Mouse (Mus musculus) lung, postnatal 0 days (tissue): ENCODE data around the gene Meis3.

Source experiments
- CTCF ChIP-seq: IDR thresholded peaks from 2 replicates; pipeline ENCODE4 v1.5.1; 2016; ENCODE audit warnings: antibody characterized with exemption, mild to moderate bottlenecking
- EP300 ChIP-seq: IDR thresholded peaks from 2 replicates; pipeline ENCODE4 v1.6.1; 2016; ENCODE audit warnings: antibody characterized with exemption, mild to moderate bottlenecking, control low read depth

DNA sequence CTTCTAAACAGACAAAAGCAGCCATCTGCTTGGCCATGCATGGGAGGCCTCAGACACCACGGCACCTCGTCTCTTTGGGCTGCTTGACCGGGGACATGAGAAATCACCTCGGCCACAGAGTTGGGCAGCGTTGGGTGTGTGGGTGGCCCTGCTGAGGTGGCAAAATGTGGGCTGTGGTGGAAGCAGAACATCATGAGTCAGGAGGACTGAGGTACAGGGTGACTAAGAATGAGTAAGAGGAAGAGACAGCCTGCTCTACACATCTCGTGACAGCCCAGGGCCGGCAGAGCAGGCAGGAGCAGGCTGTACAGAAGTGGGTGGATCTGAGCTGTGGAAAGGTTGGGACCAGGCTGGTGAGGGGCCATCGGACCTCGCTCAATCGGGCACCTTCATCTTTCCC is 32.6 kb downstream of the Meis3 start:
- TF ChIP-seq CTCF: no peak
- no peak for TF ChIP-seq EP300
